Mouse (Mus musculus) testis, adult 2 months (tissue): ENCODE measurements at regions not wholly inside any gene's neighbourhood (a gene's known extent, or its start where the extent isn't known, plus 50 kb on each side); places are given as distances from the start of the nearest gene placed in this dataset.

Experiments
- CTCF ChIP-seq: fragments of 200-500 bp; IDR thresholded peaks from 2 replicates; pipeline ENCODE4 v1.5.1; 2012; ENCODE audit warnings: low read depth, mild to moderate bottlenecking, inconsistent platforms, low read length, moderate library complexity; ENCODE audit not compliant: control insufficient read depth, insufficient read depth, insufficient replicate concordance
- POLR2A ChIP-seq: fragments of 200-500 bp; IDR thresholded peaks from 2 replicates; pipeline ENCODE4 v1.6.1; 2012; ENCODE audit warnings: low read depth, mild to moderate bottlenecking, inconsistent platforms, low read length, moderate library complexity; ENCODE audit not compliant: control insufficient read depth

DNA sequence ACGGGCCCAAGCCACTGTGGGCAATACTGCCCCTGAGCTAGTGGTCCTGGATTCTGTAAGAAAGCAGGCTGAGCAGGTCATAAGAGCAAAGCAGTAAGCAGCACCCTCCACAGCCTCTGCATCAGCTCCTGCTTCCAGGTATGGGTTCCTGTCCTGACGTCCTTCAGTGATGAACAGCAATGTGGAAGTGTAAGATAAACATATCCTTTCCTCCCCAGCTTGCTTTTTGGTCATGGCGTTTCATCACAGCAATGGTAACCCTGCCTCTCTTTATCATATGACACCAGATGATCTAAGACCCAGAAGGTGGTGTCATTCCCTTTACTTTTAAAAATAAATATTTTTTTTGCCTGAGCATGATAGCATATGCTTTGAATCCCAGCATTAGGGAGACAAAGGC lies 138.9 kb upstream of the Lhx1 start:
- TF ChIP-seq CTCF, result no peak
- TF ChIP-seq POLR2A, result no peak
